Mouse (Mus musculus): ENCODE data around the gene Asb10.

Gene Asb10

GRCm38 (mm10) chr5:24535731-24536130 is 5.0 kb downstream of the Asb10 start:
- DNase-seq = no peak

- DNase-seq = no peak
Observed at GRCm38 (mm10) chr5:24534292-24534691, 6.5 kb downstream of the Asb10 start.

- no peak for DNase-seq
Observed at GRCm38 (mm10) chr5:24533391-24533790, 7.4 kb downstream of the Asb10 start.

- DNase-seq = peak; percentile 54 to 56
Observed at GRCm38 (mm10) chr5:24530042-24530689, 10.6 kb downstream of the Asb10 start.

- no peak for DNase-seq
Observed at GRCm38 (mm10) chr5:24527780-24528179, 13.0 kb downstream of the Asb10 start.

- no peak for DNase-seq
Observed at GRCm38 (mm10) chr5:24526889-24527230, 13.9 kb downstream of the Asb10 start, which contains the start of gene Gbx1. Gene Gbx1, minus strand, starts transcription at chr5:24527202.

- no peak for DNase-seq
Observed at GRCm38 (mm10) chr5:24526190-24526888, 14.4 kb downstream of the Asb10 start.

GRCm38 (mm10) chr5:24525360-24526189 is 15.2 kb downstream of the Asb10 start:
- DNase-seq = no peak

GRCm38 (mm10) chr5:24524522-24524921 is 16.3 kb downstream of the Asb10 start:
- DNase-seq = no peak

GRCm38 (mm10) chr5:24523806-24524205 is 17.0 kb downstream of the Asb10 start:
- no peak for DNase-seq

- no peak for DNase-seq
Observed at GRCm38 (mm10) chr5:24521366-24521765, 19.4 kb downstream of the Asb10 start.

GRCm38 (mm10) chr5:24512271-24512670 is 28.5 kb downstream of the Asb10 start:
- no peak for DNase-seq

- no peak for DNase-seq
Observed at GRCm38 (mm10) chr5:24510635-24511034, 30.1 kb downstream of the Asb10 start.

GRCm38 (mm10) chr5:24508406-24508805 is 32.4 kb downstream of the Asb10 start:
- DNase-seq = no peak

- DNase-seq = no peak
Observed at GRCm38 (mm10) chr5:24505513-24505912, 35.3 kb downstream of the Asb10 start.

GRCm38 (mm10) chr5:24502786-24503185 is 38.0 kb downstream of the Asb10 start:
- no peak for DNase-seq

- no peak for DNase-seq
Observed at GRCm38 (mm10) chr5:24500851-24501250, 39.9 kb downstream of the Asb10 start.

- no peak for DNase-seq
Observed at GRCm38 (mm10) chr5:24499113-24499512, 41.7 kb downstream of the Asb10 start.

- no peak for DNase-seq
Observed at GRCm38 (mm10) chr5:24497526-24497925, 43.3 kb downstream of the Asb10 start.

- DNase-seq = no peak
Observed at GRCm38 (mm10) chr5:24496756-24497155, 44.0 kb downstream of the Asb10 start.

GRCm38 (mm10) chr5:24495019-24495418 is 45.8 kb downstream of the Asb10 start:
- DNase-seq = no peak

GRCm38 (mm10) chr5:24492546-24493285 is 48.1 kb downstream of the Asb10 start:
- no peak for DNase-seq

GRCm38 (mm10) chr5:24490413-24490920 is 50.3 kb downstream of the Asb10 start:
- no peak for DNase-seq
